Mouse (Mus musculus): ENCODE data around the gene Clock. TPM values are rescaled to one million over a fixed set of nuclear protein-coding genes. Genes with fewer than 3 reads are reported as not detected.

Clock gene
- polyA plus RNA-seq, 1 experiment = 16.8 TPM

- Histone ChIP-seq H3K4me3 (replicated peaks; ENCODE audit: extremely low read depth, low read depth, low read length) (no peak overlapping the region), H3K4me1 (ENCODE audit: control insufficient read depth, insufficient read depth, low read length) (no peaks in the 10 kb centered on the region)
- DNase-seq = no peak
- TF ChIP-seq POLR2A (IDR thresholded peaks at IDR 0.05; ENCODE audit: borderline replicate concordance, extremely low read depth, low read depth, low read length) (no peak), CTCF (IDR thresholded peaks at IDR 0.05; ENCODE audit: insufficient read depth, low read length) (no peak)
- 89% methylated on average over 13 of the region's 13 CpGs for WGBS
Measured at GRCm38 (mm10) chr5:76231171-76231855, 73.3 kb downstream of the Clock start.

- DNase-seq = no peak
- H3K4me3 ChIP-seq (replicated peaks; ENCODE audit: extremely low read depth, low read depth, low read length) = no peak overlapping the region
- WGBS = 52% methylated on average over 6 of the region's 6 CpGs
- TF ChIP-seq POLR2A (IDR thresholded peaks at IDR 0.05; ENCODE audit: borderline replicate concordance, extremely low read depth, low read depth, low read length) = no peak
- H3K4me1 ChIP-seq (ENCODE audit: control insufficient read depth, insufficient read depth, low read length) = no peaks in the 10 kb centered on the region
Measured at GRCm38 (mm10) chr5:76216691-76217090, 87.9 kb downstream of the Clock start.

GRCm38 (mm10) chr5:76208066-76208465 lies 96.5 kb downstream of the Clock start:
- Histone ChIP-seq H3K4me3 (replicated peaks; ENCODE audit: extremely low read depth, low read depth, low read length) (no peak overlapping the region), H3K4me1 (ENCODE audit: control insufficient read depth, insufficient read depth, low read length) (no peaks in the 10 kb centered on the region)
- TF ChIP-seq POLR2A (IDR thresholded peaks at IDR 0.05; ENCODE audit: borderline replicate concordance, extremely low read depth, low read depth, low read length) (no peak), CTCF (IDR thresholded peaks at IDR 0.05; ENCODE audit: insufficient read depth, low read length) (no peak)
- 83% methylated on average over 5 of the region's 5 CpGs for WGBS
- no peak for DNase-seq

- Histone ChIP-seq H3K4me3 (replicated peaks; ENCODE audit: extremely low read depth, low read depth, low read length) (no peak overlapping the region), H3K4me1 (ENCODE audit: control insufficient read depth, insufficient read depth, low read length) (no peaks in the 10 kb centered on the region)
- no peak for DNase-seq
- 93% methylated on average over 2 of the region's 2 CpGs for WGBS
- no peak for TF ChIP-seq POLR2A (IDR thresholded peaks at IDR 0.05; ENCODE audit: borderline replicate concordance, extremely low read depth, low read depth, low read length)
- no peak for TF ChIP-seq CTCF (IDR thresholded peaks at IDR 0.05; ENCODE audit: insufficient read depth, low read length)
Measured at GRCm38 (mm10) chr5:76205886-76206285, 98.7 kb downstream of the Clock start.

- TF ChIP-seq CTCF (IDR thresholded peaks at IDR 0.05; ENCODE audit: insufficient read depth, low read length) (no peak), POLR2A (IDR thresholded peaks at IDR 0.05; ENCODE audit: borderline replicate concordance, extremely low read depth, low read depth, low read length) (no peak)
- WGBS = 58% methylated on average over 3 of the region's 3 CpGs
- H3K4me3 ChIP-seq (replicated peaks; ENCODE audit: extremely low read depth, low read depth, low read length) = no peak overlapping the region
- no peaks in the 10 kb centered on the region for H3K4me1 ChIP-seq (ENCODE audit: control insufficient read depth, insufficient read depth, low read length)
- no peak for DNase-seq
Measured at GRCm38 (mm10) chr5:76203171-76203570, 101.4 kb downstream of the Clock start.

GRCm38 (mm10) chr5:76199346-76199745 lies 105.2 kb downstream of the Clock start:
- H3K4me1 ChIP-seq (ENCODE audit: control insufficient read depth, insufficient read depth, low read length) = no peaks in the 10 kb centered on the region; the same call in 1 of the 2 replicates
- DNase-seq = no peak
- no peak overlapping the region for H3K4me3 ChIP-seq (replicated peaks; ENCODE audit: extremely low read depth, low read depth, low read length)
- 86% methylated on average over 13 of the region's 13 CpGs for WGBS
- TF ChIP-seq POLR2A (IDR thresholded peaks at IDR 0.05; ENCODE audit: borderline replicate concordance, extremely low read depth, low read depth, low read length) (no peak), CTCF (IDR thresholded peaks at IDR 0.05; ENCODE audit: insufficient read depth, low read length) (no peak)

- Histone ChIP-seq H3K4me3 (replicated peaks; ENCODE audit: extremely low read depth, low read depth, low read length) (no peak overlapping the region), H3K4me1 (ENCODE audit: control insufficient read depth, insufficient read depth, low read length) (peaks cover 3% of the 10 kb centered on the region)
- peak; percentile 26 for DNase-seq
- TF ChIP-seq CTCF (IDR thresholded peaks at IDR 0.05; ENCODE audit: insufficient read depth, low read length) (no peak), POLR2A (IDR thresholded peaks at IDR 0.05; ENCODE audit: borderline replicate concordance, extremely low read depth, low read depth, low read length) (no peak)
- WGBS = 60% methylated on average over 6 of the region's 6 CpGs
Measured at GRCm38 (mm10) chr5:76194377-76194945, 110.1 kb downstream of the Clock start.

- DNase-seq = no peak
- Histone ChIP-seq H3K4me3 (replicated peaks; ENCODE audit: extremely low read depth, low read depth, low read length) (no peak overlapping the region), H3K4me1 (ENCODE audit: control insufficient read depth, insufficient read depth, low read length) (peaks cover 3% of the 10 kb centered on the region)
- TF ChIP-seq CTCF (IDR thresholded peaks at IDR 0.05; ENCODE audit: insufficient read depth, low read length) (no peak), POLR2A (IDR thresholded peaks at IDR 0.05; ENCODE audit: borderline replicate concordance, extremely low read depth, low read depth, low read length) (no peak)
Measured at GRCm38 (mm10) chr5:76193075-76193474, 111.5 kb downstream of the Clock start.

- H3K4me1 ChIP-seq (ENCODE audit: control insufficient read depth, insufficient read depth, low read length) = peaks cover 3% of the 10 kb centered on the region
- 87% methylated on average over 4 of the region's 4 CpGs for WGBS
- no peak for DNase-seq
- no peak overlapping the region for H3K4me3 ChIP-seq (replicated peaks; ENCODE audit: extremely low read depth, low read depth, low read length)
- TF ChIP-seq POLR2A (IDR thresholded peaks at IDR 0.05; ENCODE audit: borderline replicate concordance, extremely low read depth, low read depth, low read length) (no peak), CTCF (IDR thresholded peaks at IDR 0.05; ENCODE audit: insufficient read depth, low read length) (no peak)
Measured at GRCm38 (mm10) chr5:76190609-76191008, 114.0 kb downstream of the Clock start.

GRCm38 (mm10) chr5:76187885-76188284 lies 116.7 kb downstream of the Clock start:
- DNase-seq = no peak
- Histone ChIP-seq H3K4me3 (replicated peaks; ENCODE audit: extremely low read depth, low read depth, low read length) (no peak overlapping the region), H3K4me1 (ENCODE audit: control insufficient read depth, insufficient read depth, low read length) (peaks cover 7% of the 10 kb centered on the region; the same call in 1 of the 2 replicates)
- TF ChIP-seq POLR2A (IDR thresholded peaks at IDR 0.05; ENCODE audit: borderline replicate concordance, extremely low read depth, low read depth, low read length) = no peak
- no peak for TF ChIP-seq CTCF (IDR thresholded peaks at IDR 0.05; ENCODE audit: insufficient read depth, low read length)
- 81% methylated on average over 5 of the region's 5 CpGs for WGBS
